Mouse (Mus musculus) liver, embryonic 13.5 days (tissue): ENCODE measurements at regions not wholly inside any gene's neighbourhood (a gene's known extent, or its start where the extent isn't known, plus 50 kb on each side); places are given as distances from the start of the nearest gene placed in this dataset.

Experiments used
- ATAC-seq: fragments of 200-750 bp; cut with Nextera tagmentation; 2 replicates; pipeline ENCODE4 v1.8.0; 2017; ENCODE audit warnings: low read depth, mild to moderate bottlenecking, moderate number of reproducible peaks, moderate library complexity
- DNase-seq: peaks from one replicate; pipeline ENCODE4 v3.0.0; 2022
- H3K27ac ChIP-seq: fragments of 300-500 bp; sonication (generic); 2 replicates; pipeline ENCODE4 v1.5.1; 2015; ENCODE audit warnings: moderate library complexity, mild to moderate bottlenecking, inconsistent platforms
- H3K27me3 ChIP-seq: fragments of 300-500 bp; sonication (generic); 2 replicates; pipeline ENCODE4 v1.6.1; 2015; ENCODE audit warnings: mild to moderate bottlenecking, inconsistent platforms
- H3K36me3 ChIP-seq: fragments of 300-500 bp; sonication (generic); 2 replicates; pipeline ENCODE4 v1.6.1; 2015; ENCODE audit warnings: mild to moderate bottlenecking, inconsistent platforms
- H3K4me1 ChIP-seq: fragments of 300-500 bp; sonication (generic); replicated peaks from 2 replicates; pipeline ENCODE4 v1.6.1; 2015; ENCODE audit warnings: inconsistent platforms
- H3K4me2 ChIP-seq: fragments of 300-500 bp; sonication (generic); 2 replicates; pipeline ENCODE4 v1.6.1; 2015; ENCODE audit warnings: inconsistent platforms, mild to moderate bottlenecking, moderate library complexity
- H3K4me3 ChIP-seq: fragments of 300-500 bp; sonication (generic); replicated peaks from 2 replicates; pipeline ENCODE4 v1.5.1; 2015; ENCODE audit warnings: mild to moderate bottlenecking, inconsistent platforms
- H3K9ac ChIP-seq: fragments of 300-500 bp; sonication (generic); 2 replicates; pipeline ENCODE4 v1.6.1; 2015; ENCODE audit warnings: mild to moderate bottlenecking, inconsistent platforms
- H3K9me3 ChIP-seq: fragments of 300-500 bp; sonication (generic); replicated peaks from 2 replicates; pipeline ENCODE4 v1.6.1; 2016; ENCODE audit warnings: inconsistent platforms
- WGBS: fragments of 180-500 bp; shearing (Covaris S2); methylation state at CpG from one replicate; pipeline ENCODE4 v1.1.7; 2015; ENCODE audit not compliant: insufficient replicate concordance; 5-methylcytosine and 5-hydroxymethylcytosine counted together

DNA sequence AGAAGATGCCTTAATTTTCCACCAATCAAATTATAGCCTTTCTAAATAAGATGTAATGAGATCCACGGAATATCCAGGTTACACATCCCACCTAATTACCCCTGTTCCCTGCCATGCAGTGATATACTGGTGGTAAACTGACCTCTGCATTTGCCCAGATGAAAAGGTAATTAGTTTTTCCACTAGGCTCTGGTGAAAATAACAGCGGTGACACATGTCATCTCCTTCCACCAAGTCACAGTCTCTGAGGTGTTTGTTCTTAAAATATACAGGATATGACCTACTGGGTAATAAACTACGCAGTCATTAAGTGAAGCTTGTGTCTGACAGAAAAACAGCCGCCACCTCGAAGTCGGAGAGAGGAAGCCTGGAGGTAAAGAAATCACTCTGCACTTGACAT lies 313.6 kb upstream of the Spred2 start:
- DNase-seq (no peak), ATAC-seq (no peak)
- Histone ChIP-seq H3K9me3 (no peaks in the 10 kb centered on the region), H3K4me2 (no peak overlapping the region), H3K36me3 (no peaks in the 10 kb centered on the region), H3K4me3 (no peak overlapping the region), H3K27me3 (no peaks in the 10 kb centered on the region), H3K4me1 (no peaks in the 10 kb centered on the region), H3K9ac (no peak overlapping the region), H3K27ac (no peak overlapping the region)
- WGBS, result 66% methylated on average over 6 of the region's 6 CpGs

DNA sequence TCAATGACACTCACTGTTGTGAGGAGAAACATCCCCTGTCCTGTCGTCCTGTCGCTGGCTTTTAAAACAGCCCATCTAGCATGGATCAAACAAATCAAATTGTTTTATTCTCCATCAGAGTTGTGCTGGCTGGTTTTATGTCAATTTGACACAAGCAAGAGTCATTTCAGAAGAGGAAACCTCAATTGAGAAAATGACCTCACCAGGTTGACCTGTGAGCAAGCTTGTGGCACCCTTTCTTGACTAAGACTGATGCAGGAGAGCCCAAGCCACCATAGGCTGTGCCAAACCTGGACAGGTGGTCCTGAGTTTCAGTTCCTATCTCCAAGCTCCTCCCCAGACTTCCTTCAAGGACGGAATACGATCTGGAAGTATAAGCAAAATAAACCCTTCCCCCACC lies 313.0 kb upstream of the Spred2 start:
- H3K4me2 ChIP-seq, result no peak overlapping the region
- no peak overlapping the region for H3K9ac ChIP-seq
- H3K4me1 ChIP-seq, result no peaks in the 10 kb centered on the region
- 57% methylated on average over 4 of the region's 4 CpGs for WGBS
- no peaks in the 10 kb centered on the region for H3K27me3 ChIP-seq
- H3K9me3 ChIP-seq, result no peaks in the 10 kb centered on the region
- no peaks in the 10 kb centered on the region for H3K36me3 ChIP-seq
- DNase-seq (no peak), ATAC-seq (no peak)
- no peak overlapping the region for H3K4me3 ChIP-seq
- H3K27ac ChIP-seq, result no peak overlapping the region

- Histone ChIP-seq H3K4me2 (no peak overlapping the region), H3K36me3 (no peaks in the 10 kb centered on the region), H3K9me3 (no peaks in the 10 kb centered on the region), H3K27ac (no peak overlapping the region), H3K4me3 (no peak overlapping the region), H3K9ac (no peak overlapping the region), H3K4me1 (no peaks in the 10 kb centered on the region), H3K27me3 (no peaks in the 10 kb centered on the region)
- no peak for ATAC-seq
- WGBS, result 44% methylated on average over 4 of the region's 4 CpGs
- DNase-seq, result no peak
These were observed 307.7 kb upstream of the Spred2 start for GRCm38 (mm10) chr11:19616520-19616919.

GRCm38 (mm10) chr11:19619494-19619893 lies 304.7 kb upstream of the Spred2 start:
- Histone ChIP-seq H3K9ac (no peak overlapping the region), H3K4me1 (no peaks in the 10 kb centered on the region), H3K27ac (no peak overlapping the region), H3K27me3 (no peaks in the 10 kb centered on the region), H3K4me2 (no peak overlapping the region), H3K4me3 (no peak overlapping the region), H3K9me3 (no peaks in the 10 kb centered on the region), H3K36me3 (no peaks in the 10 kb centered on the region)
- no peak for ATAC-seq
- WGBS, result 77% methylated on average over 13 of the region's 13 CpGs
- no peak for DNase-seq

DNA sequence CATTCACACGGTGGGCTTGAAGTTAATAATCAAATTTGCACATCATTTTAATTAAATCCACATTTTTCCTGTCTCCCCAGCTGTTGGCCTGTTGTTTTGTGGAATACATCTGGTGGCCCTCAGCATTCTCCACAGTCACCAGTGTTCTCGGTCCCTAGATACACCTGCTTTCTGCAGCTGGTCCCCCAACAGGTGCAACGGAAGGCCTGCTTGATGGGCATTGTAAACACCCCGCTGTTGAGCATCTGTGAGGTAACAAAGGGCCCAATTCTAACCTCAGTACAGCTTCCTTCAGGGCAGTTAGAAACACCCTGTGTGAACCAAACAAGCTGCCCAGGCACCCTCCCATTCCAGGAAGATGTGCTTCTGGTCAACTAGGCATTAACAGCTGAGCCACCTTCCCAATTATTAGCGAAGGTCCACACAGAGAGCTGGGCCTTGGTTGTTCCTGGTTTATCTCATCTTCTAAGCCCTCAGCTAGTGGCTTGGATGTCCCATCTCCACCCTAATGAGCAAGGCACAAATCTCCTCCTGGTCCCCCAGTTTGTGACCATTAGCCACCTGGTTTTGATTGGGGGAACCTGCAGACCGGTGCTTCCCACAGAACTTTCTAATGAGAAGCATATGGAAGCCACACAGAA lies 293.0 kb upstream of the Spred2 start:
- Histone ChIP-seq H3K27ac (no peak overlapping the region), H3K4me3 (no peak overlapping the region), H3K9ac (no peak overlapping the region), H3K36me3 (no peaks in the 10 kb centered on the region), H3K4me1 (no peaks in the 10 kb centered on the region), H3K9me3 (no peaks in the 10 kb centered on the region), H3K4me2 (no peak overlapping the region), H3K27me3 (no peaks in the 10 kb centered on the region)
- WGBS, result 70% methylated on average over 6 of the region's 6 CpGs
- ATAC-seq (no peak), DNase-seq (no peak)

- no peaks in the 10 kb centered on the region for H3K36me3 ChIP-seq
- WGBS, result 16% methylated on average over 5 of the region's 5 CpGs
- ATAC-seq (no peak), DNase-seq (no peak)
- H3K9ac ChIP-seq, result no peak overlapping the region
- no peaks in the 10 kb centered on the region for H3K9me3 ChIP-seq
- H3K4me3 ChIP-seq, result no peak overlapping the region
- no peaks in the 10 kb centered on the region for H3K27me3 ChIP-seq
- H3K4me2 ChIP-seq, result no peak overlapping the region
- H3K4me1 ChIP-seq, result no peaks in the 10 kb centered on the region
- H3K27ac ChIP-seq, result no peak overlapping the region
These were observed 291.7 kb upstream of the Spred2 start for GRCm38 (mm10) chr11:19632477-19632876.

- WGBS, result 40% methylated on average over 5 of the region's 5 CpGs
These were observed 290.6 kb upstream of the Spred2 start for GRCm38 (mm10) chr11:19633621-19634020.

GRCm38 (mm10) chr11:19641153-19641552 lies 283.0 kb upstream of the Spred2 start:
- no peak overlapping the region for H3K9ac ChIP-seq
- no peak for DNase-seq
- no peak overlapping the region for H3K4me3 ChIP-seq
- H3K27me3 ChIP-seq, result no peaks in the 10 kb centered on the region
- H3K4me1 ChIP-seq, result no peaks in the 10 kb centered on the region
- H3K36me3 ChIP-seq, result no peaks in the 10 kb centered on the region
- WGBS, result 58% methylated on average over 8 of the region's 8 CpGs
- H3K9me3 ChIP-seq, result no peaks in the 10 kb centered on the region
- no peak overlapping the region for H3K4me2 ChIP-seq
- no peak overlapping the region for H3K27ac ChIP-seq
- ATAC-seq, result no peak

More at GRCm38 (mm10) chr11:19633621-19634020, 290.6 kb upstream of the Spred2 start:
- H3K27me3 ChIP-seq, result no peaks in the 10 kb centered on the region
- no peak overlapping the region for H3K27ac ChIP-seq
- H3K4me2 ChIP-seq, result no peak overlapping the region
- DNase-seq (no peak), ATAC-seq (no peak)
- no peaks in the 10 kb centered on the region for H3K9me3 ChIP-seq
- no peak overlapping the region for H3K4me3 ChIP-seq
- no peaks in the 10 kb centered on the region for H3K36me3 ChIP-seq
- no peak overlapping the region for H3K9ac ChIP-seq
- H3K4me1 ChIP-seq, result no peaks in the 10 kb centered on the region

DNA sequence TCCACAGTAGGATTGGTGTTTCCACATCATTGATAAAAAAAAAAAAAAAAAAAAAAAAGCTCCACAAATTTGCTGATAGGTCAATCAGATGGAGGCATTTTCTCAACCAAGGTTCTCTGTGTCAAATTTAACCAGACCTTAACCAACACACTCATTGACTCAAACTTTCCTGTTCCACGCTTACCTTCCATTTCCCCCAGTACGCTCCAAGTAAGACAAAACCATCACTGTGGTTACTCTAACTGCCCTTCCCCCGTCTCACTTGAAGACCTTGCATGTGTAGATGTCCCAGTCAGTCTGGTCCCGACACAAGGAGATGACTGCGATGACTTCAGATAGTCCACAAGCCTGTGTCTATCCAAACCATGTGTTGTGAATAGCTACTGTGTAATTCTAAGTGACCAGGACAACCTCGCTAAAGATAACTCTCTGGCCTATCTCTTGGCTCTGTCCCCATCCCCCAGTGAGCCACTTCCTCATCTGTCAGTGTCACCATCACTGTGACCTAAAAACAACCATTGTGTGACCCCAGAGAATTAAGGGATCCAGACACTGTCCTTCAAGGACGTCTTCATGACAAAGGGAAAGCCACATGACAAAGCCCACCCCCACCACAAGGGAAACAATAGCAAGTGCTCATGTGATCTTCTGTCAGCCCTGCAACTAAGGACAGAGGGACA lies 279.9 kb upstream of the Spred2 start:
- 40% methylated on average over 7 of the region's 7 CpGs for WGBS
- no peak overlapping the region for H3K4me3 ChIP-seq
- H3K27me3 ChIP-seq, result no peaks in the 10 kb centered on the region

GRCm38 (mm10) chr11:19645106-19645505 lies 279.1 kb upstream of the Spred2 start:
- DNase-seq, result no peak
- Histone ChIP-seq H3K4me3 (no peak overlapping the region), H3K4me1 (no peaks in the 10 kb centered on the region), H3K27me3 (no peaks in the 10 kb centered on the region), H3K27ac (no peak overlapping the region), H3K36me3 (no peaks in the 10 kb centered on the region), H3K4me2 (no peak overlapping the region), H3K9me3 (no peaks in the 10 kb centered on the region), H3K9ac (no peak overlapping the region)
- ATAC-seq, result no peak
- WGBS, result 55% methylated on average over 5 of the region's 5 CpGs

More for the DNA sequence above, 279.9 kb upstream of the Spred2 start:
- Histone ChIP-seq H3K9ac (no peak overlapping the region), H3K27ac (no peak overlapping the region), H3K9me3 (no peaks in the 10 kb centered on the region), H3K4me2 (no peak overlapping the region), H3K36me3 (no peaks in the 10 kb centered on the region), H3K4me1 (no peaks in the 10 kb centered on the region)
- ATAC-seq, result no peak
- DNase-seq, result no peak

- Histone ChIP-seq H3K27ac (no peak overlapping the region), H3K36me3 (no peaks in the 10 kb centered on the region), H3K9ac (no peak overlapping the region), H3K9me3 (no peaks in the 10 kb centered on the region), H3K27me3 (no peaks in the 10 kb centered on the region), H3K4me2 (no peak overlapping the region), H3K4me3 (no peak overlapping the region), H3K4me1 (no peaks in the 10 kb centered on the region)
- no peak for ATAC-seq
- DNase-seq, result no peak
- 34% methylated on average over 6 of the region's 6 CpGs for WGBS
These were observed 272.7 kb upstream of the Spred2 start for GRCm38 (mm10) chr11:19651522-19651921.

DNA sequence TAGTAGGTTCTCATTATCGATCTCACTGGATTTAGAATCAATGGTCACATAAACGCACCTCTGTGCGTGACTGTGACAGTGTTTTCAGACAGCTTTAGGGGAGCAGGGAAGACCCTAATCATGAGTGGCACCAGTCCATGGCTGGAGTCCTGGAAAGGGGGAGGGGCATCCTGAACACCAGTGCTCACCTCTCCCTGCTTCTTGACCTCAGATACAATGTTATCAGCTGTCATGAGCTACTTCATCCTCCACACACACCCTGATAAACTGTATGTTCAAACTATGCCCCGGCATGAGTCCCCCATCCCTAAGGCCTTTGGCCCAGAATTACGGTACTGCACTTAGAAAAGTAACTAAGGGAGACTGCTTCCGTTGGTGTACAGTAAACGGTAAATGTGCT lies 272.2 kb upstream of the Spred2 start:
- DNase-seq, result no peak
- 75% methylated on average over 7 of the region's 7 CpGs for WGBS
- no peaks in the 10 kb centered on the region for H3K4me1 ChIP-seq
- no peaks in the 10 kb centered on the region for H3K36me3 ChIP-seq
- H3K9ac ChIP-seq, result no peak overlapping the region
- no peak for ATAC-seq
- H3K4me2 ChIP-seq, result no peak overlapping the region
- H3K9me3 ChIP-seq, result no peaks in the 10 kb centered on the region
- no peak overlapping the region for H3K27ac ChIP-seq
- no peaks in the 10 kb centered on the region for H3K27me3 ChIP-seq
- no peak overlapping the region for H3K4me3 ChIP-seq
